In the genomic region with DNA sequence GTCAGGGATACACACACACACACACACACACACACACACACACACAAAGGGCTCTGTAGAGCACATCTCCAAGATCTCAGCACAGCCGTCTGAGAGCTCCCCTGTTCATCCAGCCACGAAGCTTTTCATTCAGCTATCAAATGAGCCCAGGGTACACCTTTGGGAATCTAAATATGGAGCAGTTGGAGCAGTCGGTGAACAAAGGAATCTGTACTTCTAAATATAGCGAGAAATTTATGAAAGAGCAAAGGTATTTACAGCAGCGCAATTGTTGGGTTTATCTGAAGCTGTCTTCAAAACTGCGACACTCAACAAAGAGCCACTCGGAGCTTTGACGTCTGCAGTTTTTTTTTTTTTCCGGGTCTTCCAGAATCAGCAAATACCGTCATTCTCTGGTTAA, we compare ENCODE assay signal across 23 mouse cellular contexts.
"Had no signal": no experiment of that assay in that cellular context is flagged by ENCODE, and none has a peak within 500 bp of the region (broad histone marks: within the 10 kb centered on the region; RNA-seq: fewer than 3 reads in every experiment).

No protein-coding gene starts in this region.

- H3K4me3 ChIP-seq: limb, embryonic 10.5 days; limb, embryonic 13.5 days; liver, embryonic 12.5 days; liver, embryonic 15.5 days; lung, embryonic 15.5 days; midbrain, embryonic 10.5 days; midbrain, embryonic 15.5 days; neural tube, embryonic 12.5 days; neural tube, embryonic 15.5 days had no signal

- H3K4me1 ChIP-seq: limb, embryonic 13.5 days; liver, embryonic 12.5 days; liver, embryonic 15.5 days; lung, embryonic 15.5 days; megakaryocyte, embryonic 14.5 days; midbrain, embryonic 10.5 days; midbrain, embryonic 15.5 days; neural tube, embryonic 12.5 days; neural tube, embryonic 15.5 days had no signal

- ATAC-seq: liver, embryonic 12.5 days; midbrain, embryonic 15.5 days had no signal

- H3K9me3 ChIP-seq: limb, embryonic 10.5 days; limb, embryonic 13.5 days; liver, embryonic 12.5 days; liver, embryonic 15.5 days; lung, embryonic 15.5 days; midbrain, embryonic 10.5 days; midbrain, embryonic 15.5 days; neural tube, embryonic 12.5 days; neural tube, embryonic 15.5 days had no signal

- DNase-seq: kidney, postnatal 14 days; kidney, postnatal 4 days; liver; lung, adult 18-20 months; lung, postnatal 10 days; lung, postnatal 36 days; right cerebral cortex, adult 18-20 months; right cerebral cortex, postnatal 14 days; right cerebral cortex, postnatal 4 days; thymus, adult 2 months; thymus, postnatal 14 days; thymus, postnatal 4 days had no signal

- H3K36me3 ChIP-seq: limb, embryonic 10.5 days; limb, embryonic 13.5 days; liver, embryonic 12.5 days; liver, embryonic 15.5 days; lung, embryonic 15.5 days; midbrain, embryonic 10.5 days; midbrain, embryonic 15.5 days; neural tube, embryonic 12.5 days; neural tube, embryonic 15.5 days had no signal

- H3K9ac ChIP-seq: limb, embryonic 13.5 days; liver, embryonic 12.5 days; liver, embryonic 15.5 days; lung, embryonic 15.5 days; midbrain, embryonic 15.5 days; neural tube, embryonic 12.5 days; neural tube, embryonic 15.5 days had no signal

- H3K27me3 ChIP-seq: limb, embryonic 13.5 days; liver, embryonic 15.5 days; lung, embryonic 15.5 days; megakaryocyte, embryonic 14.5 days; neural tube, embryonic 12.5 days; neural tube, embryonic 15.5 days had no signal

- H3K4me2 ChIP-seq: limb, embryonic 13.5 days; liver, embryonic 12.5 days; liver, embryonic 15.5 days; lung, embryonic 15.5 days; midbrain, embryonic 15.5 days; neural tube, embryonic 12.5 days; neural tube, embryonic 15.5 days had no signal

- H3K27ac ChIP-seq: limb, embryonic 10.5 days; limb, embryonic 13.5 days; liver, embryonic 12.5 days; liver, embryonic 15.5 days; lung, embryonic 15.5 days; midbrain, embryonic 10.5 days; midbrain, embryonic 15.5 days; neural tube, embryonic 12.5 days; neural tube, embryonic 15.5 days; stomach, postnatal 0 days had no signal
